Mouse (Mus musculus) MEL (cell line): ENCODE measurements around the gene Gpr21. TPM values are rescaled to one million over a fixed set of nuclear protein-coding genes. Genes with fewer than 3 reads are reported as not detected.
A peak's percentile ranks its signal among the peaks of the same experiment; 100 is the strongest.

Experiments used
- DNase-seq: peaks from one replicate; pipeline ENCODE4 v3.0.0; 2011; ENCODE audit warnings: low read depth, low spot score
- H3K27ac ChIP-seq: 2 replicates; pipeline ENCODE4 v1.5.1; 2012; ENCODE audit warnings: low read depth, mild to moderate bottlenecking, control low read depth, low read length, moderate library complexity; ENCODE audit not compliant: control insufficient read depth
- H3K27me3 ChIP-seq, 2 experiments: fragments of 150-350 bp in 1 of 2; sonication (generic) in 1 of 2; 2 replicates each; pipeline ENCODE4 v1.6.1; 2012; ENCODE audit warnings: low read length in 2 of 2, mild to moderate bottlenecking in 2 of 2, improper control_type of control experiment in 1 of 2, moderate library complexity in 1 of 2; ENCODE audit not compliant: insufficient read depth in 2 of 2, control insufficient read depth in 1 of 2
- H3K36me3 ChIP-seq, 2 experiments: 2 replicates each; pipeline ENCODE4 v1.6.1; 2012 to 2014; ENCODE audit warnings: low read length in 2 of 2, improper control_type of control experiment in 1 of 2, inconsistent platforms in 1 of 2, mild to moderate bottlenecking in 1 of 2; ENCODE audit not compliant: insufficient read depth in 2 of 2, control insufficient read depth in 1 of 2
- H3K4me1 ChIP-seq, 2 experiments: fragments of 150-350 bp in 1 of 2; sonication (generic) in 1 of 2; 2 replicates each; pipeline ENCODE4 v1.6.1; 2012; ENCODE audit warnings: low read length in 2 of 2, improper control_type of control experiment in 1 of 2, mild to moderate bottlenecking in 1 of 2; ENCODE audit not compliant: insufficient read depth in 2 of 2, control insufficient read depth in 1 of 2
- H3K4me3 ChIP-seq, 2 experiments: fragments of 150-350 bp in 1 of 2; sonication (generic) in 1 of 2; 2 replicates each; pipeline ENCODE4 v1.5.1; 2012; ENCODE audit warnings: low read depth in 2 of 2, low read length in 2 of 2, mild to moderate bottlenecking in 2 of 2, moderate library complexity in 2 of 2, control low read depth in 1 of 2, improper control_type of control experiment in 1 of 2; ENCODE audit not compliant: control insufficient read depth in 1 of 2, insufficient read depth in 1 of 2
- H3K79me2 ChIP-seq: 2 replicates; pipeline ENCODE4 v1.6.1; 2012; ENCODE audit warnings: mild to moderate bottlenecking, low read length, moderate library complexity; ENCODE audit not compliant: control insufficient read depth, poor library complexity, insufficient read depth
- H3K9ac ChIP-seq: 2 replicates; pipeline ENCODE4 v1.6.1; 2012; ENCODE audit warnings: low read depth, mild to moderate bottlenecking, control low read depth, low read length, moderate library complexity; ENCODE audit not compliant: control insufficient read depth, poor library complexity, severe bottlenecking
- H3K9me3 ChIP-seq: fragments of 150-350 bp; sonication (generic); replicated peaks from 2 replicates; pipeline ENCODE4 v1.6.1; 2012; ENCODE audit warnings: mild to moderate bottlenecking, low read length, improper control_type of control experiment, moderate library complexity; ENCODE audit not compliant: insufficient read depth
- BHLHE40 ChIP-seq: IDR thresholded peaks from 2 replicates; pipeline ENCODE4 v1.6.1; 2012; ENCODE audit warnings: low read depth, mild to moderate bottlenecking, inconsistent platforms, low read length, improper control_type of control experiment, borderline replicate concordance
- CHD2 ChIP-seq: IDR thresholded peaks from 2 replicates; pipeline ENCODE4 v1.6.1; 2011; ENCODE audit warnings: low read length, improper control_type of control experiment
- CTCF ChIP-seq, 3 experiments: IDR thresholded peaks in 2 of 3; conservative IDR thresholded peaks in 1 of 3; 2 replicates each; pipeline ENCODE4 v1.5.1; 2011 to 2012; ENCODE audit warnings: low read length in 3 of 3, low read depth in 2 of 3, mild to moderate bottlenecking in 2 of 3, improper control_type of control experiment in 1 of 3, inconsistent platforms in 1 of 3, mixed read lengths in 1 of 3, moderate library complexity in 1 of 3; ENCODE audit not compliant: control insufficient read depth in 1 of 3, insufficient read depth in 1 of 3, poor library complexity in 1 of 3, severe bottlenecking in 1 of 3
- E2F4 ChIP-seq: IDR thresholded peaks from 2 replicates; pipeline ENCODE4 v1.6.1; 2011; ENCODE audit warnings: low read depth, low read length, improper control_type of control experiment, borderline replicate concordance
- EP300 ChIP-seq, 2 experiments: IDR thresholded peaks; 2 replicates each; pipeline ENCODE4 v1.6.1; 2011; ENCODE audit warnings: improper control_type of control experiment in 2 of 2, low read length in 2 of 2, low read depth in 1 of 2, mild to moderate bottlenecking in 1 of 2
- ETS1 ChIP-seq: IDR thresholded peaks from 2 replicates; pipeline ENCODE4 v1.6.1; 2012; ENCODE audit warnings: low read depth, mild to moderate bottlenecking, inconsistent platforms, low read length, improper control_type of control experiment, moderate library complexity
- GABPA ChIP-seq: IDR thresholded peaks from 2 replicates; pipeline ENCODE4 v1.6.1; 2012; ENCODE audit warnings: low read depth, mild to moderate bottlenecking, inconsistent platforms, low read length, improper control_type of control experiment, moderate library complexity
- GATA1 ChIP-seq: IDR thresholded peaks from 2 replicates; pipeline ENCODE4 v1.6.1; 2011; ENCODE audit warnings: low read depth, low read length, improper control_type of control experiment
- HCFC1 ChIP-seq: IDR thresholded peaks from 2 replicates; pipeline ENCODE4 v1.6.1; 2012; ENCODE audit warnings: low read depth, mild to moderate bottlenecking, inconsistent platforms, low read length, improper control_type of control experiment, moderate library complexity
- JUND ChIP-seq: IDR thresholded peaks from 2 replicates; pipeline ENCODE4 v1.6.1; 2011; ENCODE audit warnings: low read depth, mild to moderate bottlenecking, improper control_type of control experiment, low read length
- KAT2A ChIP-seq: conservative IDR thresholded peaks from 2 replicates; pipeline ENCODE4 v1.6.1; 2012; ENCODE audit warnings: low read depth, low read length, improper control_type of control experiment, inconsistent platforms
- MAFK ChIP-seq: IDR thresholded peaks from 2 replicates; pipeline ENCODE4 v1.6.1; 2011; ENCODE audit warnings: low read depth, mild to moderate bottlenecking, low read length, improper control_type of control experiment, borderline replicate concordance
- MAZ ChIP-seq: IDR thresholded peaks from 2 replicates; pipeline ENCODE4 v1.6.1; 2012; ENCODE audit warnings: low read depth, mild to moderate bottlenecking, inconsistent platforms, low read length, improper control_type of control experiment
- MEF2A ChIP-seq: IDR thresholded peaks from 2 replicates; pipeline ENCODE4 v1.6.1; 2014; ENCODE audit warnings: low read depth, mild to moderate bottlenecking, inconsistent platforms, low read length, improper control_type of control experiment; ENCODE audit not compliant: poor library complexity, insufficient replicate concordance, severe bottlenecking; ENCODE audit errors: extremely low read depth
- MXI1 ChIP-seq: IDR thresholded peaks from 2 replicates; pipeline ENCODE4 v1.6.1; 2011; ENCODE audit warnings: mild to moderate bottlenecking, low read depth, low read length, improper control_type of control experiment
- MYC ChIP-seq: IDR thresholded peaks from 2 replicates; pipeline ENCODE4 v1.6.1; 2011; ENCODE audit warnings: low read depth, mild to moderate bottlenecking, low read length, improper control_type of control experiment, moderate library complexity
- POLR2A ChIP-seq, 2 experiments: IDR thresholded peaks; 2 replicates each; pipeline ENCODE4 v1.6.1; 2011 to 2012; ENCODE audit warnings: low read length in 2 of 2, mild to moderate bottlenecking in 2 of 2, control low read depth in 1 of 2, improper control_type of control experiment in 1 of 2, low read depth in 1 of 2, moderate library complexity in 1 of 2; ENCODE audit not compliant: control insufficient read depth in 1 of 2, insufficient read depth in 1 of 2, poor library complexity in 1 of 2
- POLR2AphosphoS2 ChIP-seq: IDR thresholded peaks from 2 replicates; pipeline ENCODE4 v1.6.1; 2011; ENCODE audit warnings: low read length, improper control_type of control experiment
- POLR2AphosphoS5 ChIP-seq: IDR thresholded peaks from 2 replicates; pipeline ENCODE4 v1.6.1; 2012; ENCODE audit warnings: low read depth, borderline replicate concordance, mild to moderate bottlenecking, inconsistent platforms, low read length, moderate library complexity, mixed read lengths
- RAD21 ChIP-seq: IDR thresholded peaks from 2 replicates; pipeline ENCODE4 v1.6.1; 2011; ENCODE audit warnings: mild to moderate bottlenecking, low read depth, low read length, improper control_type of control experiment
- RCOR1 ChIP-seq: IDR thresholded peaks from 2 replicates; pipeline ENCODE4 v1.6.1; 2012; ENCODE audit warnings: low read depth, mild to moderate bottlenecking, inconsistent platforms, low read length, improper control_type of control experiment
- SIN3A ChIP-seq: IDR thresholded peaks from 2 replicates; pipeline ENCODE4 v1.6.1; 2012; ENCODE audit warnings: low read length, improper control_type of control experiment, inconsistent platforms
- SMC3 ChIP-seq: IDR thresholded peaks from 2 replicates; pipeline ENCODE4 v1.6.1; 2011; ENCODE audit warnings: low read depth, low read length, improper control_type of control experiment
- TCF12 ChIP-seq: IDR thresholded peaks from 2 replicates; pipeline ENCODE4 v1.6.1; 2014; ENCODE audit warnings: low read depth, mild to moderate bottlenecking, inconsistent platforms, low read length, improper control_type of control experiment, moderate library complexity
- UBTF ChIP-seq: IDR thresholded peaks from 2 replicates; pipeline ENCODE4 v1.6.1; 2012; ENCODE audit warnings: low read depth, mild to moderate bottlenecking, inconsistent platforms, low read length, improper control_type of control experiment, moderate library complexity, borderline replicate concordance; ENCODE audit not compliant: insufficient read depth
- USF1 ChIP-seq: IDR thresholded peaks from 2 replicates; pipeline ENCODE4 v1.6.1; 2014; ENCODE audit warnings: low read depth, mild to moderate bottlenecking, inconsistent platforms, low read length, improper control_type of control experiment, moderate library complexity
- ZC3H11A ChIP-seq: IDR thresholded peaks from 2 replicates; pipeline ENCODE4 v1.6.1; 2012; ENCODE audit warnings: low read depth, mild to moderate bottlenecking, inconsistent platforms, low read length, improper control_type of control experiment
- ZKSCAN1 ChIP-seq: IDR thresholded peaks from 2 replicates; pipeline ENCODE4 v1.6.1; 2012; ENCODE audit warnings: low read depth, mild to moderate bottlenecking, inconsistent platforms, low read length, improper control_type of control experiment, moderate library complexity
- ZMIZ1 ChIP-seq: IDR thresholded peaks from 2 replicates; pipeline ENCODE4 v1.6.1; 2012; ENCODE audit warnings: low read depth, mild to moderate bottlenecking, inconsistent platforms, low read length, improper control_type of control experiment, moderate library complexity
- ZNF384 ChIP-seq: IDR thresholded peaks from 2 replicates; pipeline ENCODE4 v1.6.1; 2012; ENCODE audit warnings: low read depth, mild to moderate bottlenecking, inconsistent platforms, low read length, improper control_type of control experiment
- polyA plus RNA-seq, 2 experiments: library from polyadenylated mRNA; stranded (reverse) in 1 of 2; unstranded in 1 of 2; fragments of >175 nt in 1 of 2; fragments of >200 nt in 1 of 2; gene quantifications; 2 replicates each; pipeline versions ENCODE4 v1.2.1 to v1.2.4; 2012; ENCODE audit warnings: low replicate concordance in 2 of 2, low read depth in 1 of 2; ENCODE audit not compliant: insufficient read length in 2 of 2, insufficient read depth in 1 of 2, missing spikeins in 1 of 2
- total RNA-seq: library from RNA; depleted of rRNA; stranded (reverse); fragments of 300-350 nt; gene quantifications from 2 replicates; pipeline ENCODE4 v1.2.3, GENCODE M21; 2012

Gpr21 gene
- total and polyA plus RNA-seq, 3 experiments = 0.01 to 0.23 TPM; not detected in 1

DNA sequence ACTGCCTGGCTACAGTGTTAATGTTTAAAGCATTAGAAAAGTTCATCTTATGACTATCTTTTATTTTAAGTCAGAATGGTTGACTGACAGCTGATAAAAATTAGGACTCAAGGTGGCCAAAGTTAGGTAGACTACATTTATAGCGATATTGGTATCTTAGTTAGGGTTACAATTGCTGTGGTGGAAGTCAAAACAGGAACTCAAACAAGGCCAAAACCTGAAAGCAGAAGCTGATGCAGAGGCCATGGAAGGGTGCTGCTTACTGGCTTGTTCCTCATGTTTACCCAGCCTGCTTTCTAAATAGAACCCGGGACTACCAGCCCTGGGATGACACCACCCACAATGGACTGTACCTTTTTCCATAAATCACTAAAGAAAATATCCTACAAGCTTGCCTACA lies 32.0 kb upstream of the Gpr21 start:
- H3K36me3 ChIP-seq = peaks cover 6 to 29% of the 10 kb centered on the region in 2 experiments
- H3K79me2 ChIP-seq = no peaks in the 10 kb centered on the region
- no peak overlapping the region for H3K9ac ChIP-seq
- no peaks in the 10 kb centered on the region for H3K27me3 ChIP-seq
- H3K27ac ChIP-seq = 0 out of 2 replicates have a peak overlapping the region, but pooled peaks have one; percentile 22
- H3K4me3 ChIP-seq = no peak overlapping the region
- DNase-seq = peak; percentile 76
- no peaks in the 10 kb centered on the region for H3K9me3 ChIP-seq
- peaks cover 9% of the 10 kb centered on the region in 2 experiments for H3K4me1 ChIP-seq
- TF ChIP-seq BHLHE40 (no peak), MAZ (no peak), GATA1 (0 out of 2 replicates have a peak, but pooled peaks have one; percentile 22), ETS1 (0 out of 2 replicates have a peak, but pooled peaks have one; percentile 14), JUND (no peak), UBTF (no peak), TCF12 (no peak), MXI1 (0 out of 2 replicates have a peak, but pooled peaks have one; percentile 30), E2F4 (no peak), ZKSCAN1 (no peak), SIN3A (0 out of 2 replicates have a peak, but pooled peaks have one; percentile 16), CHD2 (no peak), EP300 (IDR thresholded peaks at IDR 0.05; ENCODE audit: low read depth in 1 of 2, low read length in 2 of 2) (peak; percentile 45 to 57; a peak in 3 of 4 replicates), MAFK (no peak), RAD21 (no peak), MYC (peak; percentile 26; the same call in 1 of the 2 replicates)

DNA sequence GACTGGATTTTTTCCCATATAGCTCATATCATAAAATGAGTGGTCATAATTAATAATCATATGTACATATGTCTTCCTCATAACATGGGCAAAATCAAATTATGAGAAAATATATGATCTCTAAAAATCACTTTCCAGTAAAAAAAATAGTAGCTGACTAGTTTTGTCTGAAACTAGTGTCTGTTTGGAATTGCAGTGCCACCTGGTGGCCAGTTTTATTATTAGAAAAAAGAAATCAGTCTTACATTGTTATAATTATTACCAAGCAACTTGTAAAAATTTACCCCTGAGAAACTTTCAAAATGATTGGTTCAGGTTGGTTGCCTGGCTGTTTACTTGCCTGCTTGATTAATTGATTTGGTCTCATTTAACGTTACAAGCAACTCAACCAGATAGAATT lies 30.8 kb upstream of the Gpr21 start:
- Histone ChIP-seq H3K4me1 (peaks cover 6 to 9% of the 10 kb centered on the region in 2 experiments), H3K79me2 (no peaks in the 10 kb centered on the region), H3K9ac (no peak overlapping the region), H3K9me3 (no peaks in the 10 kb centered on the region), H3K36me3 (peaks cover 6 to 19% of the 10 kb centered on the region in 2 experiments), H3K27ac (no peak overlapping the region), H3K4me3 (no peak overlapping the region), H3K27me3 (no peaks in the 10 kb centered on the region)
- peak; percentile 74 for DNase-seq
- TF ChIP-seq SMC3 (peak; percentile 72), CTCF (IDR thresholded peaks at IDR 0.05 in 2 of 3, conservative IDR thresholded peaks at IDR 0.05 in 1 of 3; ENCODE audit: control insufficient read depth in 1 of 3, insufficient read depth in 1 of 3, low read depth in 2 of 3, low read length in 3 of 3, poor library complexity in 1 of 3, severe bottlenecking in 1 of 3) (peak in 2 of 3 experiments; percentile 25 to 73; a peak in 4 of 6 replicates), ZMIZ1 (no peak), E2F4 (no peak), RAD21 (peak; percentile 79), MAFK (no peak), ZC3H11A (peak; percentile 58), USF1 (no peak), CHD2 (no peak), RCOR1 (no peak), UBTF (no peak), POLR2A (IDR thresholded peaks at IDR 0.05; ENCODE audit: control insufficient read depth in 1 of 2, insufficient read depth in 1 of 2, low read depth in 1 of 2, low read length in 2 of 2, poor library complexity in 1 of 2) (no peak), POLR2AphosphoS5 (no peak), TCF12 (no peak), MYC (no peak), POLR2AphosphoS2 (no peak), KAT2A (no peak), MAZ (no peak), GABPA (no peak), MEF2A (no peak), ZNF384 (peak; percentile 90), BHLHE40 (no peak), HCFC1 (no peak)
